Mouse (Mus musculus) G1E (cell line): ENCODE results near the gene Mad1l1. TPM values are rescaled to one million over a fixed set of nuclear protein-coding genes. Genes with fewer than 3 reads are reported as not detected.

Experiments used
- ATAC-seq: 2 replicates; pipeline ENCODE4 v1.8.0; 2016; ENCODE audit warnings: mild to moderate bottlenecking; ENCODE audit not compliant: insufficient number of reproducible peaks, poor library complexity, low FRiP score, severe bottlenecking; ENCODE audit errors: extremely low read depth
- DNase-seq: peaks from one replicate; pipeline ENCODE4 v3.0.0; 2012; ENCODE audit warnings: low spot score
- H3K27me3 ChIP-seq: 2 replicates; pipeline ENCODE4 v1.6.1; 2012; ENCODE audit warnings: mild to moderate bottlenecking, low read length, inconsistent platforms; ENCODE audit not compliant: insufficient read depth
- H3K36me3 ChIP-seq: replicated peaks from 2 replicates; pipeline ENCODE3; 2012; ENCODE audit warnings: mild to moderate bottlenecking, inconsistent platforms
- H3K4me1 ChIP-seq: 2 replicates; pipeline ENCODE4 v1.6.1; 2012; ENCODE audit warnings: low read depth, low read length, inconsistent platforms, mixed read lengths; ENCODE audit not compliant: insufficient read depth
- H3K4me3 ChIP-seq: 2 replicates; pipeline ENCODE4 v1.5.1; 2012; ENCODE audit warnings: low read depth, mild to moderate bottlenecking, inconsistent platforms, low read length, moderate library complexity, mixed read lengths
- H3K9me3 ChIP-seq: replicated peaks from 2 replicates; pipeline ENCODE4 v1.6.1; 2012; ENCODE audit warnings: inconsistent platforms
- CTCF ChIP-seq: IDR thresholded peaks from 2 replicates; pipeline ENCODE4 v1.5.1; 2012; ENCODE audit warnings: low read depth, low read length, inconsistent platforms, mixed read lengths
- GATA1 ChIP-seq: IDR thresholded peaks from 2 replicates; pipeline ENCODE4 v1.6.1; 2012; ENCODE audit warnings: borderline replicate concordance, low read length, inconsistent platforms, mixed read lengths
- GATA2 ChIP-seq: IDR thresholded peaks from 2 replicates; pipeline ENCODE4 v1.6.1; 2012; ENCODE audit warnings: low read depth, low read length, inconsistent platforms, borderline replicate concordance
- POLR2AphosphoS5 ChIP-seq: IDR thresholded peaks from 2 replicates; pipeline ENCODE4 v1.6.1; 2012; ENCODE audit warnings: low read depth, low read length, inconsistent platforms; ENCODE audit not compliant: insufficient replicate concordance
- TAL1 ChIP-seq: conservative IDR thresholded peaks from 2 replicates; pipeline ENCODE4 v1.6.1; 2012; ENCODE audit warnings: low read depth, low read length, inconsistent platforms, mixed read lengths
- polyA plus RNA-seq: library from polyadenylated mRNA; stranded (reverse); fragments of >175 nt; gene quantifications from 2 replicates; pipeline ENCODE4 v1.2.3, GENCODE M21; 2012
- total RNA-seq, 2 experiments: library from RNA; stranded (forward) in 1 of 2; stranded (reverse) in 1 of 2; fragments of 200-1000 nt in 1 of 2; fragments of >200 nt in 1 of 2; fragmentation: Nextera tagmentation in 1 of 2; gene quantifications; 2 replicates each; pipeline ENCODE4 v1.2.3; 2014 to 2017

Gene Mad1l1
- total and polyA plus RNA-seq, 3 experiments, result 28.0 to 45.9 (median 28.9) TPM

DNA sequence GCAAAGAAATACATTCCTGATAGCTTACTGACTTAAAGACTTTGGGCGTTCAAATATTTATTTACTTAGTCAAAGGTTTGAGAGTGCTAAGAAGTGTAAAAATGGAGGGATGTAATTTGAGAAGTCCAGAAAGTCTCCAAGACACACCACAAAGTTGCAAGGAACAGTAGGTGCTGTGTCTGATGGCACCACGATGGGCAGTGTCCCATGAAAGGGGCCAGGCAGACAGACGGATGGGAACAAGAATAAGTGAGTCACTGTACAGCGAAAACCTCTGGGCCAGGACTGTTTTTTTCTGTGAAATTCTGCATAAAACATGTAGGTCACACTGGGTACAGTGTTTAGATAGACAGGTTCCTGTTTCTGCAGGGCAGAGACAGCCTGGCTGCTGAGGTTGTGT, 256.8 kb downstream of the Mad1l1 start:
- ATAC-seq, result no peak
- H3K4me3 ChIP-seq, result no peak overlapping the region
- H3K4me1 ChIP-seq, result no peaks in the 10 kb centered on the region
- no peaks in the 10 kb centered on the region for H3K9me3 ChIP-seq
- peaks cover 95% of the 10 kb centered on the region for H3K36me3 ChIP-seq
- no peak for DNase-seq
- TF ChIP-seq TAL1 (no peak), CTCF (no peak), GATA1 (no peak), GATA2 (no peak), POLR2AphosphoS5 (no peak)
- no peaks in the 10 kb centered on the region for H3K27me3 ChIP-seq

DNA sequence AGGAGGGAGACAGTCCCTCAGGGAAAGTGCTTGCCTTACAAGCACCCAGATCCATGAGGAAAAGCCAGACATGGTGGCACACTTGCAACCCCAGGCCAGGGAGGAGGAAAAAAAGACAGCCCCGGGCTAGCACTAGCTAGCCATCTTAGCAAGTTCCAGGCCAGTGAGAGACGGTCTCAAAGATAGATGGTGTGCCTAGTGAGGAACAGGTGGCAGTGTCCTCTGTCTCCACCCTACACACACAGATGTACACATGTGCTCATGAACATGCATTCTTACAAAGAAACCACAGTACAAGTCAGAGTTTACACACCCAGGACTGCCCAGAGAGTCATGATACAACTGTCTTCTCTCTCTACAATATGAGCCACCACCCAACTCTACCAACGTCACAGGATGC, 258.5 kb downstream of the Mad1l1 start:
- no peak for TF ChIP-seq TAL1
- TF ChIP-seq POLR2AphosphoS5, result no peak
- TF ChIP-seq GATA1, result no peak
- TF ChIP-seq GATA2, result no peak
- no peak for TF ChIP-seq CTCF
- Histone ChIP-seq H3K4me1 (no peaks in the 10 kb centered on the region), H3K27me3 (no peaks in the 10 kb centered on the region), H3K9me3 (no peaks in the 10 kb centered on the region), H3K4me3 (no peak overlapping the region), H3K36me3 (peaks cover 93% of the 10 kb centered on the region)
- no peak for ATAC-seq
- no peak for DNase-seq

DNA sequence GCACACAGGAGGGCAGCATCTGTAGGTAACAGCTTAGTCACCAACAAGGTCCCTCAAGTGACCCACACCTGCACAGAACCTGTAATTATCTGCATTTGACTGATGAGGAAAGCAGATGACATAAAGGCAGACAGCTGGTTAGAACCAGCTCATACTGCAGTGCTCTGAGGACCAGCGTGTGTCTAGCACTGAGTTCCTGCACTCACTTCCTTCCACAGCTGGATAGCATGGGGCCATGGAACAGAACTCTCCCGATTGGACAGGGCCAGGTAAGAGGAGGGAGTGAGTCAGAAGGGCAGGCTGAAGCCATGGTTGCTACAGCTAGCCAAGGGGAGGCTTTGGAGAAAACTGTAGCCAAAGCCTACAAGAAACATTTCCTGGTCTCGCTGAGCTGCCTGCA, 259.0 kb downstream of the Mad1l1 start:
- Histone ChIP-seq H3K4me1 (no peaks in the 10 kb centered on the region), H3K9me3 (no peaks in the 10 kb centered on the region), H3K36me3 (peaks cover 94% of the 10 kb centered on the region), H3K4me3 (no peak overlapping the region), H3K27me3 (no peaks in the 10 kb centered on the region)
- ATAC-seq, result no peak
- no peak for TF ChIP-seq CTCF
- TF ChIP-seq TAL1, result no peak
- TF ChIP-seq GATA2, result no peak
- TF ChIP-seq POLR2AphosphoS5, result no peak
- no peak for DNase-seq

DNA sequence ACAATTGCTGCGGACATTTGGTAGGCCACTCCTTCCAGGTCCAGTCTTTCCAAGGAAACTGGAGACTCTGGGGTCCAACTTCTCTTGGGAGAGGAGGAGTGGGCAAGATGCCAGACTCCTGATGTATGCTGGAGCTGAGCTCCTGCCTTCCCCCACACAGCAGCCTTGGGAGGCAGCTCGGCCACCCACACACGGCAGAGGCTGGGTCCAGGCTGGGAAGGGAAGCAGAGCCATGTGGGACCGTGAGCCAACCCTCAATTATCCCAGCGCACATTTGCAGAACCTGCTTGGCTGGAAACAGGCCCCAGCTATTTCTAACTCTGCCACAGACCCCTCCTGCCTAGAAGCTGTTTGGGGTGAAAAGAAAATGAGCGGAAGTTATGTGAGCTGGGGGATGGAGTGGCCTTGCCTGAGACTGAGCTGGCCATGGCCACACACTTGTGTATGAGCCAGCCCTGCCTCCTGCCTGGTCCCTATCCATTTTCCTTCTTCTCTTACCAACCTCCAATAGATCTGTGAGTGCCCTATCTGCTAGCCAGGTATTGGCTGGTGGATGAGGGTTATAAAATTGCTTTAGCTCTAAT, 260.0 kb downstream of the Mad1l1 start:
- DNase-seq (no peak), ATAC-seq (no peak)
- no peaks in the 10 kb centered on the region for H3K4me1 ChIP-seq
- no peak overlapping the region for H3K4me3 ChIP-seq
- H3K36me3 ChIP-seq, result peaks cover 94% of the 10 kb centered on the region
- TF ChIP-seq CTCF (no peak), POLR2AphosphoS5 (no peak), TAL1 (no peak), GATA2 (no peak), GATA1 (no peak)
- no peaks in the 10 kb centered on the region for H3K27me3 ChIP-seq
- no peaks in the 10 kb centered on the region for H3K9me3 ChIP-seq

DNA sequence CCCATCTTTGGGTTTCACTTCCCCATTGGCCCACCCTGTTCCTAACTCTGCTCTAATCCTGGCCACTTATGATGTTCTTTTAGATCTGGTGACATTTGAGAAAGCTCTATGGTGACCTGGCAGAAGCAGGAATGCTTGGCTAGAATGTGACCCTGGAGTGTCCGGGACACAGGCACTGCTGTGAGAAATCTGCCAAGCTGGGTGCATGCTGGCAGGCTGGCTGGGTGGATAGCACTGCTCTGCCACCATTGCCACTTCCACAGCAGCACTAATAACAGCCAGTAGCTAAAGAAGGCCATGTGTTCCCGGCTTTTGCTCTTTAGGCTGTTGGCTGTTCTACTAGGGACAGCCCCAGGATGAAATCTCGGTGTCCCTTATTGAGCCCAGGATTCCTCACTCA, 265.1 kb downstream of the Mad1l1 start:
- no peaks in the 10 kb centered on the region for H3K4me1 ChIP-seq
- ATAC-seq, result no peak
- no peak for TF ChIP-seq GATA2
- TF ChIP-seq POLR2AphosphoS5, result no peak
- TF ChIP-seq GATA1, result no peak
- TF ChIP-seq CTCF, result no peak

DNA sequence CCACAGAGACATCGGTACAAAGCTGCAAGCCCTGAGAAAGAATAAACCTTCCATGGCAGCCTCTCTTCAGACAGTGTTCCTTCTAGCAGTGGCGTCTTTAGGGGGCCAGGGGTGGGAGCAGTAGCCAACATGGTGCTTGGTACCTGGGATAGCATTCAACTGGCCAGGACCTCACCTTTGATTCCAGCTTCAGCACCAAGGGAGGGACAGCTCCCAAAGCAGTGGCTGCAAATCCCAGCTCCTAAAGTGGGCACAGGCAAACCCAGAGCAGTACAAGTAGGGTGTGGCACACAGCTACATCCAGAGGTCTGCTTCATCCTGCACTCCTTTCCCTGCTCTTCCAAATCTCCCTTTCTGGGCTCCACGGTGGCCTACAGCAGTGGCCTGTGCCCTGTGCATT, 265.9 kb downstream of the Mad1l1 start:
- DNase-seq, result no peak
- no peaks in the 10 kb centered on the region for H3K9me3 ChIP-seq
- no peak overlapping the region for H3K4me3 ChIP-seq
- H3K36me3 ChIP-seq, result peaks cover 87% of the 10 kb centered on the region
- ATAC-seq, result no peak
- H3K4me1 ChIP-seq, result no peaks in the 10 kb centered on the region
- no peaks in the 10 kb centered on the region for H3K27me3 ChIP-seq
- TF ChIP-seq GATA2, result no peak

More for the DNA sequence above, 265.1 kb downstream of the Mad1l1 start:
- Histone ChIP-seq H3K27me3 (no peaks in the 10 kb centered on the region), H3K36me3 (peaks cover 87% of the 10 kb centered on the region), H3K4me3 (no peak overlapping the region), H3K9me3 (no peaks in the 10 kb centered on the region)
- DNase-seq, result no peak

DNA sequence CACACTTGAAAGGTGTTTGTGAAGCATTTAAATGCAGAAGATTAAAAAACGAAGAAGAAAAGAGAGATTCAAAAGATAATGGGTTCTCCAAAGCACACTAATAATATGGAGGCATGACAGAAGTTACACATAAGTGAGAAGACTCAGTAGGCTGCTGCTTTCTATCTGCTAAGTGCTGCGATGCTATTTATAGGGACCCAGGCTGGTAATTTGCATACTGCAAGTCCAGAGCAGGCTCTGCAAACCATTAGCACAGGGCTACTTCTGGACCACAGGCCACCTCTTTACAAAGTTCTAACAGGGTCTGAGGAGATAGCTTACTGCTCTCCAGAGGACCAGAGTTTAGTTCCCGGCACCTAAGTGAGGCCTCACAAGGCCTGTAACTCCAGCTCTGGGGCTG, 267.7 kb downstream of the Mad1l1 start:
- Histone ChIP-seq H3K4me1 (no peaks in the 10 kb centered on the region), H3K9me3 (no peaks in the 10 kb centered on the region), H3K36me3 (peaks cover 88% of the 10 kb centered on the region), H3K27me3 (no peaks in the 10 kb centered on the region), H3K4me3 (no peak overlapping the region)
- TF ChIP-seq CTCF (no peak), POLR2AphosphoS5 (no peak), TAL1 (no peak), GATA1 (no peak), GATA2 (no peak)
- ATAC-seq (no peak), DNase-seq (no peak)
